Mouse (Mus musculus): ENCODE measurements around the gene Gsdma3.

DNA sequence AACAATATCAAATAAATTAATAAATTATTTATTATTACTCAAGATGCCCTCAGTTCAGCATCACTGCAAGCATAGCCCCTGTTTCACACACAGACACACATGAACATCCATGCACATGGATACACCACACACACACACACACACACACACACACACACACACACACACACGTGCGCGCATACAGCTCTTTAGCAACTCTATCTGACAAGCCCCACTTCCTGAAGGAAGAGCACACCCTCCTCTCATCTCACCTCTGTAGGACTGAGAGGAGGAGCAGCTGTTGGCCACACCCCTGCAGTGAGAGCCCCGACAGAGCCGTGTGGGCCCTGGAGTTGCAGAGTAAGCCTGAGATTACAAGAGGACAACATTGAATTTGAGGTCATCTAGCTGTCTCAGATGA is 13.9 kb downstream of the Gsdma3 start:
- TF ChIP-seq CTCF (IDR thresholded peaks at IDR 0.05; ENCODE audit: control insufficient read depth, insufficient read depth, insufficient read length): no peak
- no peak for TF ChIP-seq MAX (IDR thresholded peaks at IDR 0.05)
- no peak for TF ChIP-seq MYOG (IDR thresholded peaks at IDR 0.05; ENCODE audit: control insufficient read depth, extremely low read depth, insufficient read length)
